Mouse (Mus musculus) heart, embryonic 10.5 days (tissue): ENCODE results near the gene Pigs. TPM values are rescaled to one million over a fixed set of nuclear protein-coding genes. Genes with fewer than 3 reads are reported as not detected.

Experiments used
- DNase-seq: peaks from one replicate; pipeline ENCODE4 v3.0.0-alpha.2; 2017; ENCODE audit warnings: low spot score
- H3K27ac ChIP-seq: fragments of 300-500 bp; sonication (generic); 2 replicates; pipeline ENCODE4 v1.5.1; 2016; ENCODE audit warnings: mild to moderate bottlenecking
- H3K27me3 ChIP-seq: fragments of 300-500 bp; sonication (generic); 2 replicates; pipeline ENCODE4 v1.6.1; 2016; ENCODE audit warnings: mild to moderate bottlenecking; ENCODE audit not compliant: poor library complexity, insufficient read depth, severe bottlenecking
- H3K36me3 ChIP-seq: fragments of 300-500 bp; sonication (generic); 2 replicates; pipeline ENCODE4 v1.6.1; 2016; ENCODE audit warnings: mild to moderate bottlenecking, moderate library complexity
- H3K4me1 ChIP-seq: fragments of 300-500 bp; sonication (generic); 2 replicates; pipeline ENCODE4 v1.6.1; 2016; ENCODE audit warnings: mild to moderate bottlenecking
- H3K4me3 ChIP-seq: fragments of 300-500 bp; sonication (generic); 2 replicates; pipeline ENCODE4 v1.5.1; 2016; ENCODE audit warnings: mild to moderate bottlenecking, moderate library complexity
- H3K9me3 ChIP-seq: fragments of 300-500 bp; sonication (generic); 2 replicates; pipeline ENCODE4 v1.6.1; 2016; ENCODE audit warnings: mild to moderate bottlenecking, moderate library complexity
- WGBS: fragments of 180-500 bp; shearing (Covaris S2); methylation state at CpG from one replicate; pipeline ENCODE4 v1.1.7; 2016; 5-methylcytosine and 5-hydroxymethylcytosine counted together
- polyA plus RNA-seq: library from polyadenylated mRNA; unstranded; fragments of >200 nt; fragmentation: Nextera tagmentation; extraction: Ambion mirVana; gene quantifications from 2 replicates; pipeline ENCODE4 v1.2.1, GENCODE M21; 2016

The Pigs gene
- polyA plus RNA-seq, 1 experiment from 2014 or later, result 72.0 TPM

DNA sequence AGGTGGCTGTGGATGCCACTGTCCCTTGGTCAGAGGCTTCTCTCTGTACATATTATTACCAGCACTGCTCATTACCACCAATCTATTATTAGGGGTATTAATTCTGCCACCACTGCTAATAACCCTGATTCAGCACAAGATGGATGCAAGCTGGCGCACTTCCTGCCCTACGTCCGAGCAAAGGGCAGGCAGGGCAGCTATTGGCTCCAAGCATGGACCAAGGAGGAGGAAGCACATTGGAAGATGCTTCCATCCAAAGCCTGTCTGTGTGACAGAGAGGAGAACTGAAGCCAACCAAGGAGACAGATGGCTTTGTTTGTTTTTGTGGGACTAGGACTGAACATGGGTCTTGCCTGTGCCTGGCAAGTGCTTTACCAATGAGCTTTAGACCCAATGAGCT lies 52.8 kb downstream of the Pigs start:
- no peak for DNase-seq
- WGBS, result 83% methylated on average over 3 of the region's 3 CpGs
- H3K4me1 ChIP-seq, result no peaks in the 10 kb centered on the region
- no peaks in the 10 kb centered on the region for H3K36me3 ChIP-seq
- H3K9me3 ChIP-seq, result no peaks in the 10 kb centered on the region
- no peak overlapping the region for H3K27ac ChIP-seq
- H3K27me3 ChIP-seq, result peaks cover 54% of the 10 kb centered on the region
- H3K4me3 ChIP-seq, result no peak overlapping the region

DNA sequence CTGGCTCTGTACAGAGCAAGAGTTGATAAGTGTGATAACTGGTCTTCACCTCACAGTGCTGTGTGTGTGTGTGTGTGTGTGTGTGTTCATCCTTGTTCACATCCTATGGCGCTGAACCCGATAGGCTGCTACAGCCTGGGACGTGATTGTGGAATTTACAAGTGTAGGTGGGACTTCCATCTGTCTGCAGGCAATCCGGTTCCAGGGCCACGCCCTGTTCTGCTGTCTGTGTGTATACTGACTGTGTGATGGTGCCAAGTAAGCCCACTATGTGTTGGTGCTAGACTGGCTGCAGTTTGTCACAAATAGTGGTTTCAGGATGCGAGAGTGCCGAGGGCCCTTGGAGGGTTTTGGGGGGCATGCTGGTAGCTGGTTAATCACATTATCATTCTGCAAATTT lies 54.1 kb downstream of the Pigs start:
- no peak for DNase-seq
- Histone ChIP-seq H3K9me3 (no peaks in the 10 kb centered on the region), H3K27me3 (peaks cover 61% of the 10 kb centered on the region), H3K36me3 (no peaks in the 10 kb centered on the region), H3K4me3 (no peak overlapping the region), H3K27ac (no peak overlapping the region), H3K4me1 (no peaks in the 10 kb centered on the region)
- 67% methylated on average over 7 of the region's 7 CpGs for WGBS

DNA sequence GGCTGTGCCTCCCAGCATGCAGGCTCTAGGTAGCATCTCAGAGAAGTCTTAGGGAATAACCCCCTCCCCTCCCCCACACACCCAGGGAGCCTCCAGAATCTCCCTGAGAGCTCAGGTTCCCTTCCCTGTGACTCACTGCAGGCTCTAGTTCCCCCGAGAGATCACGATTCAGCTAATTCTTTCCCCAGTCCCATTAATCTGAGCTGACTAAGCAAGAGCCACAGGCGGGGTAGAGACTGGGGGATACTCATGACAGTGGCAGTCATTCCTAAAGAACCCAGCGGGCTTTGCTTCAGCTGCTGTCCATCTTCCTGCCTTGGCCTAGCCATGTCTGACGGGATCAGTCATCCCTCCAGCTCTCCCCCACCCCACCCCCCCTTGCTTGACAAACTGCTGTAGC lies 54.5 kb downstream of the Pigs start:
- H3K4me3 ChIP-seq, result no peak overlapping the region
- WGBS, result 37% methylated on average over 5 of the region's 5 CpGs
- no peaks in the 10 kb centered on the region for H3K9me3 ChIP-seq
- H3K36me3 ChIP-seq, result no peaks in the 10 kb centered on the region
- no peak overlapping the region for H3K27ac ChIP-seq
- H3K27me3 ChIP-seq, result peaks cover 65% of the 10 kb centered on the region
- no peaks in the 10 kb centered on the region for H3K4me1 ChIP-seq
- DNase-seq, result no peak

DNA sequence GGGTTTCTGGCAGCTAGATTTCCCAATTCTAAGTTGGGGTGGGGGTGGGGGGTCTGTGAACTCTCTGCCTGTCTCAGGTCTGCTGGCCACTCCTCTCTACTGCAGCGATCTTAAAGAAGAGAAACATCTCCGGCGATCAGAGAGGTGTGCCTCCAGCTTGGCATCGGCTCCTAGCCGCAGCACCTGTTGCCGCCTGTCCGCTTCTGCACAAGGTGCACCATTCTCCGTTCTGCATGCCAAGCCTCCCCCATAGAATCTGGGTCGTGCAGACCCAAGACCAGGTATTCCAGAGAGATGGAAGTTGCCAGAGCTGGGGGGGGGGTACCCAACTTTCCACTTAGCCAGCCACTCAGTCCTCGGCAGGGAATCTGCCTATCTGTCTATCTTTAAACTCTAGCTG lies 57.6 kb downstream of the Pigs start:
- Histone ChIP-seq H3K4me3 (no peak overlapping the region), H3K4me1 (no peaks in the 10 kb centered on the region), H3K36me3 (no peaks in the 10 kb centered on the region), H3K27ac (no peak overlapping the region), H3K27me3 (peaks cover 38% of the 10 kb centered on the region), H3K9me3 (no peaks in the 10 kb centered on the region)
- no peak for DNase-seq
- WGBS, result 78% methylated on average over 10 of the region's 10 CpGs

- no peak within 1 kb of the TSS for H3K4me3 ChIP-seq
- peaks cover 32% of the 10 kb centered on the region for H3K27me3 ChIP-seq
- H3K36me3 ChIP-seq, result no peaks in the 10 kb centered on the region
- 83% methylated on average over 14 of the region's 14 CpGs for WGBS
- no peaks in the 10 kb centered on the region for H3K9me3 ChIP-seq
- no peaks in the 10 kb centered on the region for H3K4me1 ChIP-seq
- no peak within 1 kb of the TSS for H3K27ac ChIP-seq
- no peak for DNase-seq
Observed at GRCm38 (mm10) chr11:78386508-78387043, 58.4 kb downstream of the Pigs start, which contains the start of gene Foxn1. TSS of gene Foxn1 (minus strand) at chr11:78386558.

Other genes with a start within 250 kb of the Pigs start
- 30.7 and 35.6 TPM in 2 replicates for gene Eral1, start 248.0 kb upstream of the Pigs start, polyA plus RNA-seq
- 24.0 and 25.5 TPM in 2 replicates for gene Fam222b, start 233.8 kb upstream of the Pigs start, polyA plus RNA-seq
- gene Traf4, start 162.8 kb upstream of the Pigs start, polyA plus RNA-seq, result 57.9 and 88.7 TPM in 2 replicates
- gene Nek8, start 151.7 kb upstream of the Pigs start, polyA plus RNA-seq, result 15.3 and 16.5 TPM in 2 replicates
- gene Tlcd1, start 151.7 kb upstream of the Pigs start, polyA plus RNA-seq, result 16.9 and 18.7 TPM in 2 replicates
- 863 and 999 TPM in 2 replicates for gene Rpl23a, start 144.8 kb upstream of the Pigs start, polyA plus RNA-seq
- 63.2 and 88.1 TPM in 2 replicates for gene Rab34, start 140.0 kb upstream of the Pigs start, polyA plus RNA-seq
- gene Proca1, start 135.0 kb upstream of the Pigs start, polyA plus RNA-seq, result 2.9 and 3.3 TPM in 2 replicates
- gene Sdf2, start 82.7 kb upstream of the Pigs start, polyA plus RNA-seq, result 44.0 and 49.0 TPM in 2 replicates
- gene Supt6, start 82.4 kb upstream of the Pigs start, polyA plus RNA-seq, result 28.3 and 29.1 TPM in 2 replicates
- 69.3 and 76.7 TPM in 2 replicates for gene 2610507B11Rik, start 66.7 kb upstream of the Pigs start, polyA plus RNA-seq
- 0.23 and 0.69 TPM in 2 replicates for gene BC030499, start 37.6 kb upstream of the Pigs start, polyA plus RNA-seq
- 39.1 and 39.3 TPM in 2 replicates for gene Spag5, start 26.9 kb upstream of the Pigs start, polyA plus RNA-seq
- gene Aldoc, start 5.4 kb upstream of the Pigs start, polyA plus RNA-seq, result 11.2 and 17.2 TPM in 2 replicates
- gene Unc119, start 15.1 kb downstream of the Pigs start, polyA plus RNA-seq, result 40.7 and 66.1 TPM in 2 replicates
- gene Foxn1, start 58.1 kb downstream of the Pigs start, polyA plus RNA-seq, result 0.13 TPM in 1 of 2 replicates, not detected in the other
- gene Slc13a2, start 93.8 kb downstream of the Pigs start, polyA plus RNA-seq, result not detected in 2 replicates
- gene Slc46a1, start 137.3 kb downstream of the Pigs start, polyA plus RNA-seq, result 7.8 and 12.8 TPM in 2 replicates
- 0.10 and 1.5 TPM in 2 replicates for gene Sarm1, start 169.3 kb downstream of the Pigs start, polyA plus RNA-seq
- gene Vtn, start 170.7 kb downstream of the Pigs start, polyA plus RNA-seq, result 1.6 and 43.5 TPM in 2 replicates
- gene Sebox, start 175.0 kb downstream of the Pigs start, polyA plus RNA-seq, result not detected in 2 replicates
- gene Tmem199, start 183.8 kb downstream of the Pigs start, polyA plus RNA-seq, result 64.2 and 74.5 TPM in 2 replicates
- gene Poldip2, start 183.8 kb downstream of the Pigs start, polyA plus RNA-seq, result 160 and 165 TPM in 2 replicates
- 92.5 and 92.6 TPM in 2 replicates for gene Tnfaip1, start 207.9 kb downstream of the Pigs start, polyA plus RNA-seq
- 92.8 and 95.9 TPM in 2 replicates for gene Ift20, start 207.9 kb downstream of the Pigs start, polyA plus RNA-seq
- 91.5 and 105 TPM in 2 replicates for gene Tmem97, start 222.4 kb downstream of the Pigs start, polyA plus RNA-seq